10 mouse cellular contexts compared by ENCODE assay signal in genomic region chr11:82869506-82870172, GRCm38 (mm10). TPM values are rescaled to one million over a fixed set of nuclear protein-coding genes. Genes with fewer than 3 reads are reported as not detected.
DNase-seq lines count a peak whose midpoint lies in the region; ATAC-seq and TF ChIP-seq lines count a peak whose summit lies in the region.
"Had no signal": no experiment of that assay in that cellular context is flagged by ENCODE, and none has a peak within 500 bp of the region (broad histone marks: within the 10 kb centered on the region; RNA-seq: fewer than 3 reads in every experiment).

No protein-coding gene starts in this region.

- no peak for ATAC-seq in lung, postnatal 0 days
- no peak for ATAC-seq in intestine, postnatal 0 days
- ATAC-seq in neural tube, embryonic 14.5 days (ENCODE audit: low read depth), result no peak

- no peak for TF ChIP-seq CTCF in lung, postnatal 0 days (IDR thresholded peaks at IDR 0.05)
- no peak for TF ChIP-seq CTCF in intestine, postnatal 0 days (IDR thresholded peaks at IDR 0.05; ENCODE audit: low read depth)

- TF ChIP-seq EP300 in lung, postnatal 0 days (IDR thresholded peaks at IDR 0.05), result no peak

- no peaks in the 10 kb centered on the region for H3K9me3 ChIP-seq in lung, postnatal 0 days (ENCODE audit: low read length)
- no peaks in the 10 kb centered on the region for H3K9me3 ChIP-seq in intestine, postnatal 0 days (ENCODE audit: control insufficient read depth)
- H3K9me3 ChIP-seq in neural tube, embryonic 14.5 days (ENCODE audit: control insufficient read depth, low read length), result no peaks in the 10 kb centered on the region

- H3K27ac ChIP-seq in lung, postnatal 0 days (ENCODE audit: low read length), result peak overlapping the region; percentile 91
- peak overlapping the region; percentile 87 for H3K27ac ChIP-seq in intestine, postnatal 0 days (ENCODE audit: low read depth, low read length)
- H3K27ac ChIP-seq in neural tube, embryonic 14.5 days (ENCODE audit: low read depth, low read length), result no peak overlapping the region

- DNase-seq in embryo, embryonic 10.5 days (ENCODE audit: low spot score), result peak; percentile 20
- no peak for DNase-seq in embryo, embryonic 10 days (ENCODE audit: low spot score)
- DNase-seq in lung, postnatal 0 days (ENCODE audit: low spot score), result peak; percentile 88
- DNase-seq in lung, postnatal 36 days, result no peak
- DNase-seq in cerebellum, adult 11-12 months, result no peak
- DNase-seq in left cerebral cortex, postnatal 25 days (ENCODE audit: low spot score in 2 of 2), result no peak
- DNase-seq: B cell, adult 2 months had no signal

- no peak overlapping the region for H3K9ac ChIP-seq in lung, postnatal 0 days (replicated peaks; ENCODE audit: low read depth)
- peak overlapping the region; percentile 81; the same call in 1 of the 2 replicates for H3K9ac ChIP-seq in intestine, postnatal 0 days (ENCODE audit: low read depth, low read length)
- H3K9ac ChIP-seq in neural tube, embryonic 14.5 days (replicated peaks; ENCODE audit: low read depth, low read length), result no peak overlapping the region

- peak overlapping the region; percentile 74 for H3K4me2 ChIP-seq in lung, postnatal 0 days (replicated peaks; ENCODE audit: low read depth, low read length)
- H3K4me2 ChIP-seq in intestine, postnatal 0 days (replicated peaks; ENCODE audit: low read depth), result peak overlapping the region; percentile 77
- peak overlapping the region; percentile 89; the same call in 1 of the 2 replicates for H3K4me2 ChIP-seq in neural tube, embryonic 14.5 days (ENCODE audit: low read depth, low read length)

- H3K4me1 ChIP-seq in lung, postnatal 0 days (ENCODE audit: insufficient read depth, low read depth, low read length), result no peaks in the 10 kb centered on the region; the same call in 1 of the 2 replicates
- H3K4me1 ChIP-seq in intestine, postnatal 0 days (replicated peaks; ENCODE audit: control insufficient read depth, insufficient read depth, low read length), result no peaks in the 10 kb centered on the region
- H3K4me1 ChIP-seq in neural tube, embryonic 14.5 days (ENCODE audit: control insufficient read depth, insufficient read depth, low read length), result no peaks in the 10 kb centered on the region; the same call in 1 of the 2 replicates

- no peaks in the 10 kb centered on the region for H3K36me3 ChIP-seq in lung, postnatal 0 days (ENCODE audit: insufficient read depth, low read length)
- no peaks in the 10 kb centered on the region for H3K36me3 ChIP-seq in intestine, postnatal 0 days (ENCODE audit: control insufficient read depth, insufficient read depth)
- no peaks in the 10 kb centered on the region for H3K36me3 ChIP-seq in neural tube, embryonic 14.5 days (ENCODE audit: control insufficient read depth, insufficient read depth, low read length)

- WGBS in lung, postnatal 0 days, result 53% methylated on average over 9 of the region's 9 CpGs
- 51% methylated on average over 9 of the region's 9 CpGs for whole genome bisulfite sequencing in intestine, postnatal 0 days
- 75% methylated on average over 9 of the region's 9 CpGs for WGBS in neural tube, embryonic 14.5 days

- intact Hi-C loops in left cerebral cortex, postnatal 25 days (cut with DNase I), result loop anchor here (2.0 to 5.0 kb wide), 2 partner anchors 89 to 482 kb away; partner anchors contain the start of genes Lig3 and Tmem132e

- peak overlapping the region; percentile 93 for H3K4me3 ChIP-seq in lung, postnatal 0 days (ENCODE audit: low read depth, low read length)
- H3K4me3 ChIP-seq in intestine, postnatal 0 days (ENCODE audit: low read depth, low read length), result peak overlapping the region; percentile 95
- peak overlapping the region; percentile 7; the same call in 1 of the 2 replicates for H3K4me3 ChIP-seq in neural tube, embryonic 14.5 days (ENCODE audit: low read depth, low read length)

- no peaks in the 10 kb centered on the region for H3K27me3 ChIP-seq in lung, postnatal 0 days (replicated peaks; ENCODE audit: insufficient read depth, low read length)
- no peaks in the 10 kb centered on the region for H3K27me3 ChIP-seq in intestine, postnatal 0 days (replicated peaks; ENCODE audit: control insufficient read depth, insufficient read depth, low read length)
- no peaks in the 10 kb centered on the region for H3K27me3 ChIP-seq in neural tube, embryonic 14.5 days (ENCODE audit: control insufficient read depth, insufficient read depth, low read length)

RNA-seq across cellular contexts. Expression of gene Rffl, which starts 1.4 kb away (rescaled TPM):
- 9.2 and 10.3 TPM in 2 replicates for polyA plus RNA-seq in lung, postnatal 0 days (2015; fragmentation: Nextera tagmentation; extraction: Ambion mirVana)
- 9.7 and 9.8 TPM in 2 replicates for polyA plus RNA-seq in intestine, postnatal 0 days (2015; fragmentation: Nextera tagmentation; extraction: Ambion mirVana)
- 3.9 and 4.8 TPM in 2 replicates for polyA plus RNA-seq in neural tube, embryonic 14.5 days (2014; fragmentation: Nextera tagmentation; extraction: Ambion mirVana)
- total RNA-seq in left cerebral cortex, postnatal 25 days (2021), result 1 to 10 TPM; 8.6 to 9.7 TPM

RNA-seq across cellular contexts. Expression of gene Rad51d, which starts 20.8 kb away (rescaled TPM):
- 7.3 and 8.7 TPM in 2 replicates for polyA plus RNA-seq in lung, postnatal 0 days (2015; fragmentation: Nextera tagmentation; extraction: Ambion mirVana)
- polyA plus RNA-seq in intestine, postnatal 0 days (2015; fragmentation: Nextera tagmentation; extraction: Ambion mirVana), result 9.1 and 9.7 TPM in 2 replicates
- 13.4 and 14.4 TPM in 2 replicates for polyA plus RNA-seq in neural tube, embryonic 14.5 days (2014; fragmentation: Nextera tagmentation; extraction: Ambion mirVana)
- 10 to 100 TPM; 14.1 to 16.6 TPM for total RNA-seq in left cerebral cortex, postnatal 25 days (2021)

RNA-seq across cellular contexts. Expression of gene Fndc8, which starts 22.3 kb away (rescaled TPM):
- polyA plus RNA-seq in lung, postnatal 0 days (2015; fragmentation: Nextera tagmentation; extraction: Ambion mirVana), result 0.24 and 0.27 TPM in 2 replicates
- polyA plus RNA-seq in intestine, postnatal 0 days (2015; fragmentation: Nextera tagmentation; extraction: Ambion mirVana), result 0.09 and 0.16 TPM in 2 replicates
- polyA plus RNA-seq in neural tube, embryonic 14.5 days (2014; fragmentation: Nextera tagmentation; extraction: Ambion mirVana), result 0.82 and 1.1 TPM in 2 replicates
- not detected for total RNA-seq in left cerebral cortex, postnatal 25 days (2021)
- total RNA-seq: common myeloid progenitor, adult 5-6 weeks had no signal

RNA-seq across cellular contexts. Expression of gene Nle1, which starts 38.6 kb away (rescaled TPM):
- 9.5 and 10.8 TPM in 2 replicates for polyA plus RNA-seq in lung, postnatal 0 days (2015; fragmentation: Nextera tagmentation; extraction: Ambion mirVana)
- 8.0 and 10.2 TPM in 2 replicates for polyA plus RNA-seq in intestine, postnatal 0 days (2015; fragmentation: Nextera tagmentation; extraction: Ambion mirVana)
- 21.6 and 24.7 TPM in 2 replicates for polyA plus RNA-seq in neural tube, embryonic 14.5 days (2014; fragmentation: Nextera tagmentation; extraction: Ambion mirVana)
- 10 to 100 TPM; 32.3 to 32.8 TPM for total RNA-seq in left cerebral cortex, postnatal 25 days (2021)

RNA-seq across cellular contexts. Expression of gene Unc45b, which starts 40.7 kb away (rescaled TPM):
- polyA plus RNA-seq in lung, postnatal 0 days (2015; fragmentation: Nextera tagmentation; extraction: Ambion mirVana), result 20.6 and 22.0 TPM in 2 replicates
- polyA plus RNA-seq in intestine, postnatal 0 days (2015; fragmentation: Nextera tagmentation; extraction: Ambion mirVana), result 1.6 and 1.9 TPM in 2 replicates
- polyA plus RNA-seq in neural tube, embryonic 14.5 days (2014; fragmentation: Nextera tagmentation; extraction: Ambion mirVana), result 0.92 and 1.2 TPM in 2 replicates
- 1 to 10 TPM; 1.8 to 3.1 TPM for total RNA-seq in left cerebral cortex, postnatal 25 days (2021)
- total RNA-seq: common myeloid progenitor, adult 5-6 weeks had no signal

Comparison
In these comparisons a context has a peak if more than half of its experiments do, and no peak if none do; other contexts are left out.
1. DNase-seq: peak in embryo, embryonic 10.5 days (single experiment) and lung, postnatal 0 days (single experiment); none in embryo, embryonic 10 days (single experiment), lung, postnatal 36 days (single experiment), cerebellum, adult 11-12 months (single experiment) and left cerebral cortex, postnatal 25 days (0 of 2).
2. H3K4me3 ChIP-seq: peak in every context shown above with its lines; median percentile 95 in intestine, postnatal 0 days; 93 in lung, postnatal 0 days; 7 in neural tube, embryonic 14.5 days.
3. Peak in every context shown above with its lines, with median percentiles within 50 percentile points of each other: H3K4me2 ChIP-seq.